Mouse (Mus musculus) MEL (cell line): Measurements from ENCODE around the gene Bco1. TPM values are rescaled to one million over a fixed set of nuclear protein-coding genes. Genes with fewer than 3 reads are reported as not detected.

ENCODE experiments used
- DNase-seq: peaks from one replicate; pipeline ENCODE4 v3.0.0; 2011; ENCODE audit warnings: low read depth, low spot score
- H3K27ac ChIP-seq: 2 replicates; pipeline ENCODE4 v1.5.1; 2012; ENCODE audit warnings: low read depth, mild to moderate bottlenecking, control low read depth, low read length, moderate library complexity; ENCODE audit not compliant: control insufficient read depth
- H3K27me3 ChIP-seq, 2 experiments: fragments of 150-350 bp in 1 of 2; sonication (generic) in 1 of 2; 2 replicates each; pipeline ENCODE4 v1.6.1; 2012; ENCODE audit warnings: low read length in 2 of 2, mild to moderate bottlenecking in 2 of 2, improper control_type of control experiment in 1 of 2, moderate library complexity in 1 of 2; ENCODE audit not compliant: insufficient read depth in 2 of 2, control insufficient read depth in 1 of 2
- H3K36me3 ChIP-seq, 2 experiments: 2 replicates each; pipeline ENCODE4 v1.6.1; 2012 to 2014; ENCODE audit warnings: low read length in 2 of 2, improper control_type of control experiment in 1 of 2, inconsistent platforms in 1 of 2, mild to moderate bottlenecking in 1 of 2; ENCODE audit not compliant: insufficient read depth in 2 of 2, control insufficient read depth in 1 of 2
- H3K4me1 ChIP-seq, 2 experiments: fragments of 150-350 bp in 1 of 2; sonication (generic) in 1 of 2; 2 replicates each; pipeline ENCODE4 v1.6.1; 2012; ENCODE audit warnings: low read length in 2 of 2, improper control_type of control experiment in 1 of 2, mild to moderate bottlenecking in 1 of 2; ENCODE audit not compliant: insufficient read depth in 2 of 2, control insufficient read depth in 1 of 2
- H3K4me3 ChIP-seq, 2 experiments: fragments of 150-350 bp in 1 of 2; sonication (generic) in 1 of 2; 2 replicates each; pipeline ENCODE4 v1.5.1; 2012; ENCODE audit warnings: low read depth in 2 of 2, low read length in 2 of 2, mild to moderate bottlenecking in 2 of 2, moderate library complexity in 2 of 2, control low read depth in 1 of 2, improper control_type of control experiment in 1 of 2; ENCODE audit not compliant: control insufficient read depth in 1 of 2, insufficient read depth in 1 of 2
- H3K79me2 ChIP-seq: 2 replicates; pipeline ENCODE4 v1.6.1; 2012; ENCODE audit warnings: mild to moderate bottlenecking, low read length, moderate library complexity; ENCODE audit not compliant: control insufficient read depth, poor library complexity, insufficient read depth
- H3K9ac ChIP-seq: 2 replicates; pipeline ENCODE4 v1.6.1; 2012; ENCODE audit warnings: low read depth, mild to moderate bottlenecking, control low read depth, low read length, moderate library complexity; ENCODE audit not compliant: control insufficient read depth, poor library complexity, severe bottlenecking
- H3K9me3 ChIP-seq: fragments of 150-350 bp; sonication (generic); replicated peaks from 2 replicates; pipeline ENCODE4 v1.6.1; 2012; ENCODE audit warnings: mild to moderate bottlenecking, low read length, improper control_type of control experiment, moderate library complexity; ENCODE audit not compliant: insufficient read depth
- BHLHE40 ChIP-seq: IDR thresholded peaks from 2 replicates; pipeline ENCODE4 v1.6.1; 2012; ENCODE audit warnings: low read depth, mild to moderate bottlenecking, inconsistent platforms, low read length, improper control_type of control experiment, borderline replicate concordance
- CHD1 ChIP-seq: IDR thresholded peaks from 2 replicates; pipeline ENCODE4 v1.6.1; 2012; ENCODE audit warnings: low read depth, mild to moderate bottlenecking, inconsistent platforms, low read length, improper control_type of control experiment
- CHD2 ChIP-seq: IDR thresholded peaks from 2 replicates; pipeline ENCODE4 v1.6.1; 2011; ENCODE audit warnings: low read length, improper control_type of control experiment
- CTCF ChIP-seq, 3 experiments: IDR thresholded peaks in 2 of 3; conservative IDR thresholded peaks in 1 of 3; 2 replicates each; pipeline ENCODE4 v1.5.1; 2011 to 2012; ENCODE audit warnings: low read length in 3 of 3, low read depth in 2 of 3, mild to moderate bottlenecking in 2 of 3, improper control_type of control experiment in 1 of 3, inconsistent platforms in 1 of 3, mixed read lengths in 1 of 3, moderate library complexity in 1 of 3; ENCODE audit not compliant: control insufficient read depth in 1 of 3, insufficient read depth in 1 of 3, poor library complexity in 1 of 3, severe bottlenecking in 1 of 3
- E2F4 ChIP-seq: IDR thresholded peaks from 2 replicates; pipeline ENCODE4 v1.6.1; 2011; ENCODE audit warnings: low read depth, low read length, improper control_type of control experiment, borderline replicate concordance
- ELF1 ChIP-seq: IDR thresholded peaks from 2 replicates; pipeline ENCODE4 v1.6.1; 2014; ENCODE audit warnings: low read depth, mild to moderate bottlenecking, inconsistent platforms, low read length, improper control_type of control experiment, moderate library complexity
- EP300 ChIP-seq, 2 experiments: IDR thresholded peaks; 2 replicates each; pipeline ENCODE4 v1.6.1; 2011; ENCODE audit warnings: improper control_type of control experiment in 2 of 2, low read length in 2 of 2, low read depth in 1 of 2, mild to moderate bottlenecking in 1 of 2
- ETS1 ChIP-seq: IDR thresholded peaks from 2 replicates; pipeline ENCODE4 v1.6.1; 2012; ENCODE audit warnings: low read depth, mild to moderate bottlenecking, inconsistent platforms, low read length, improper control_type of control experiment, moderate library complexity
- GABPA ChIP-seq: IDR thresholded peaks from 2 replicates; pipeline ENCODE4 v1.6.1; 2012; ENCODE audit warnings: low read depth, mild to moderate bottlenecking, inconsistent platforms, low read length, improper control_type of control experiment, moderate library complexity
- GATA1 ChIP-seq: IDR thresholded peaks from 2 replicates; pipeline ENCODE4 v1.6.1; 2011; ENCODE audit warnings: low read depth, low read length, improper control_type of control experiment
- HCFC1 ChIP-seq: IDR thresholded peaks from 2 replicates; pipeline ENCODE4 v1.6.1; 2012; ENCODE audit warnings: low read depth, mild to moderate bottlenecking, inconsistent platforms, low read length, improper control_type of control experiment, moderate library complexity
- JUND ChIP-seq: IDR thresholded peaks from 2 replicates; pipeline ENCODE4 v1.6.1; 2011; ENCODE audit warnings: low read depth, mild to moderate bottlenecking, improper control_type of control experiment, low read length
- KAT2A ChIP-seq: conservative IDR thresholded peaks from 2 replicates; pipeline ENCODE4 v1.6.1; 2012; ENCODE audit warnings: low read depth, low read length, improper control_type of control experiment, inconsistent platforms
- MAFK ChIP-seq: IDR thresholded peaks from 2 replicates; pipeline ENCODE4 v1.6.1; 2011; ENCODE audit warnings: low read depth, mild to moderate bottlenecking, low read length, improper control_type of control experiment, borderline replicate concordance
- MAX ChIP-seq: IDR thresholded peaks from 2 replicates; pipeline ENCODE4 v1.6.1; 2011; ENCODE audit warnings: low read length, improper control_type of control experiment
- MAZ ChIP-seq: IDR thresholded peaks from 2 replicates; pipeline ENCODE4 v1.6.1; 2012; ENCODE audit warnings: low read depth, mild to moderate bottlenecking, inconsistent platforms, low read length, improper control_type of control experiment
- MEF2A ChIP-seq: IDR thresholded peaks from 2 replicates; pipeline ENCODE4 v1.6.1; 2014; ENCODE audit warnings: low read depth, mild to moderate bottlenecking, inconsistent platforms, low read length, improper control_type of control experiment; ENCODE audit not compliant: poor library complexity, insufficient replicate concordance, severe bottlenecking; ENCODE audit errors: extremely low read depth
- MXI1 ChIP-seq: IDR thresholded peaks from 2 replicates; pipeline ENCODE4 v1.6.1; 2011; ENCODE audit warnings: mild to moderate bottlenecking, low read depth, low read length, improper control_type of control experiment
- MYB ChIP-seq: IDR thresholded peaks from 2 replicates; pipeline ENCODE4 v1.6.1; 2011; ENCODE audit warnings: mild to moderate bottlenecking, low read depth, low read length, improper control_type of control experiment
- MYC ChIP-seq: IDR thresholded peaks from 2 replicates; pipeline ENCODE4 v1.6.1; 2011; ENCODE audit warnings: low read depth, mild to moderate bottlenecking, low read length, improper control_type of control experiment, moderate library complexity
- NELFE ChIP-seq: IDR thresholded peaks from 2 replicates; pipeline ENCODE4 v1.6.1; 2011; ENCODE audit warnings: low read depth, low read length, improper control_type of control experiment
- POLR2A ChIP-seq, 2 experiments: IDR thresholded peaks; 2 replicates each; pipeline ENCODE4 v1.6.1; 2011 to 2012; ENCODE audit warnings: low read length in 2 of 2, mild to moderate bottlenecking in 2 of 2, control low read depth in 1 of 2, improper control_type of control experiment in 1 of 2, low read depth in 1 of 2, moderate library complexity in 1 of 2; ENCODE audit not compliant: control insufficient read depth in 1 of 2, insufficient read depth in 1 of 2, poor library complexity in 1 of 2
- POLR2AphosphoS2 ChIP-seq: IDR thresholded peaks from 2 replicates; pipeline ENCODE4 v1.6.1; 2011; ENCODE audit warnings: low read length, improper control_type of control experiment
- POLR2AphosphoS5 ChIP-seq: IDR thresholded peaks from 2 replicates; pipeline ENCODE4 v1.6.1; 2012; ENCODE audit warnings: low read depth, borderline replicate concordance, mild to moderate bottlenecking, inconsistent platforms, low read length, moderate library complexity, mixed read lengths
- RAD21 ChIP-seq: IDR thresholded peaks from 2 replicates; pipeline ENCODE4 v1.6.1; 2011; ENCODE audit warnings: mild to moderate bottlenecking, low read depth, low read length, improper control_type of control experiment
- RCOR1 ChIP-seq: IDR thresholded peaks from 2 replicates; pipeline ENCODE4 v1.6.1; 2012; ENCODE audit warnings: low read depth, mild to moderate bottlenecking, inconsistent platforms, low read length, improper control_type of control experiment
- SIN3A ChIP-seq: IDR thresholded peaks from 2 replicates; pipeline ENCODE4 v1.6.1; 2012; ENCODE audit warnings: low read length, improper control_type of control experiment, inconsistent platforms
- SMC3 ChIP-seq: IDR thresholded peaks from 2 replicates; pipeline ENCODE4 v1.6.1; 2011; ENCODE audit warnings: low read depth, low read length, improper control_type of control experiment
- TAL1 ChIP-seq: IDR thresholded peaks from 2 replicates; pipeline ENCODE4 v1.6.1; 2012; ENCODE audit warnings: mild to moderate bottlenecking, inconsistent platforms, low read length, moderate library complexity, mixed read lengths
- TBP ChIP-seq: IDR thresholded peaks from 2 replicates; pipeline ENCODE4 v1.8.0; 2011; ENCODE audit warnings: low read depth, low read length, improper control_type of control experiment
- TCF12 ChIP-seq: IDR thresholded peaks from 2 replicates; pipeline ENCODE4 v1.6.1; 2014; ENCODE audit warnings: low read depth, mild to moderate bottlenecking, inconsistent platforms, low read length, improper control_type of control experiment, moderate library complexity
- UBTF ChIP-seq: IDR thresholded peaks from 2 replicates; pipeline ENCODE4 v1.6.1; 2012; ENCODE audit warnings: low read depth, mild to moderate bottlenecking, inconsistent platforms, low read length, improper control_type of control experiment, moderate library complexity, borderline replicate concordance; ENCODE audit not compliant: insufficient read depth
- USF1 ChIP-seq: IDR thresholded peaks from 2 replicates; pipeline ENCODE4 v1.6.1; 2014; ENCODE audit warnings: low read depth, mild to moderate bottlenecking, inconsistent platforms, low read length, improper control_type of control experiment, moderate library complexity
- USF2 ChIP-seq, 2 experiments: IDR thresholded peaks; 2 replicates each; pipeline ENCODE4 v1.6.1; 2011 to 2012; ENCODE audit warnings: improper control_type of control experiment in 2 of 2, low read length in 2 of 2, borderline replicate concordance in 1 of 2, inconsistent platforms in 1 of 2, low read depth in 1 of 2, mild to moderate bottlenecking in 1 of 2; ENCODE audit not compliant: insufficient read depth in 1 of 2
- ZC3H11A ChIP-seq: IDR thresholded peaks from 2 replicates; pipeline ENCODE4 v1.6.1; 2012; ENCODE audit warnings: low read depth, mild to moderate bottlenecking, inconsistent platforms, low read length, improper control_type of control experiment
- ZKSCAN1 ChIP-seq: IDR thresholded peaks from 2 replicates; pipeline ENCODE4 v1.6.1; 2012; ENCODE audit warnings: low read depth, mild to moderate bottlenecking, inconsistent platforms, low read length, improper control_type of control experiment, moderate library complexity
- ZMIZ1 ChIP-seq: IDR thresholded peaks from 2 replicates; pipeline ENCODE4 v1.6.1; 2012; ENCODE audit warnings: low read depth, mild to moderate bottlenecking, inconsistent platforms, low read length, improper control_type of control experiment, moderate library complexity
- ZNF384 ChIP-seq: IDR thresholded peaks from 2 replicates; pipeline ENCODE4 v1.6.1; 2012; ENCODE audit warnings: low read depth, mild to moderate bottlenecking, inconsistent platforms, low read length, improper control_type of control experiment
- polyA plus RNA-seq, 2 experiments: library from polyadenylated mRNA; stranded (reverse) in 1 of 2; unstranded in 1 of 2; fragments of >175 nt in 1 of 2; fragments of >200 nt in 1 of 2; gene quantifications; 2 replicates each; pipeline versions ENCODE4 v1.2.1 to v1.2.4; 2012; ENCODE audit warnings: low replicate concordance in 2 of 2, low read depth in 1 of 2; ENCODE audit not compliant: insufficient read length in 2 of 2, insufficient read depth in 1 of 2, missing spikeins in 1 of 2
- total RNA-seq: library from RNA; depleted of rRNA; stranded (reverse); fragments of 300-350 nt; gene quantifications from 2 replicates; pipeline ENCODE4 v1.2.3, GENCODE M21; 2012

Bco1 gene
- total and polyA plus RNA-seq, 3 experiments: 0.70 to 1.2 TPM; not detected in 1

DNA sequence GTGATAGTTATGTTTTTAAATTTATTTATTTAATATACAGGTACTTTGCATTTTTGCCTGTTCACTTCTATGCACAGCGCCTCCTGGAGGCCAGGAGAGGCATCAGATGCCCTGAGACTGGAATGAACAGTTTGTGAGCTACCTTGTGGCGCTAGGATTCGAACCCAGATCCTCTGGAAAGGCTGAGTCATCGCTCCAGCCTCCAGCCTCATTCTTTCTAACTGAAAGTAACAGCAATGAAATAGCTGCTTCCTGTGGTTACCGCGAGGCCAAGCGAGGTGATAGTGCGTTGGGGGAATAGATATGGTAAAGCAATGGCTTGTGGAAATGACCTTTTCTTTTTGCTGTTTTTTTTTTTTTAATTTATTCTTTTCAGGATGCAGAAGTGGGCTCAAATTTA, 31.4 kb downstream of the Bco1 start:
- Histone ChIP-seq H3K27ac (peak overlapping the region; percentile 74), H3K36me3 (peaks cover 0 to 23% of the 10 kb centered on the region in 2 experiments; a peak in 2 of 4 replicates), H3K9ac (no peak overlapping the region; the same call in 1 of the 2 replicates), H3K79me2 (no peaks in the 10 kb centered on the region), H3K4me3 (no peak overlapping the region), H3K9me3 (no peaks in the 10 kb centered on the region), H3K27me3 (no peaks in the 10 kb centered on the region), H3K4me1 (peaks cover 12 to 29% of the 10 kb centered on the region in 2 experiments)
- peak; percentile 75 for DNase-seq
- no peak for TF ChIP-seq MAZ
- no peak for TF ChIP-seq ZMIZ1
- peak; percentile 25; the same call in 1 of the 2 replicates for TF ChIP-seq ELF1
- no peak for TF ChIP-seq ZKSCAN1
- TF ChIP-seq GATA1: peak; percentile 67
- TF ChIP-seq BHLHE40: no peak
- TF ChIP-seq CHD1: no peak
- peak; percentile 86 for TF ChIP-seq ZNF384
- no peak for TF ChIP-seq RAD21
- no peak for TF ChIP-seq E2F4
- no peak for TF ChIP-seq USF2 (IDR thresholded peaks at IDR 0.05; ENCODE audit: borderline replicate concordance in 1 of 2, insufficient read depth in 1 of 2, low read depth in 1 of 2, low read length in 2 of 2)
- no peak for TF ChIP-seq USF1
- no peak for TF ChIP-seq POLR2A (IDR thresholded peaks at IDR 0.05; ENCODE audit: control insufficient read depth in 1 of 2, insufficient read depth in 1 of 2, low read depth in 1 of 2, low read length in 2 of 2, poor library complexity in 1 of 2)
- no peak for TF ChIP-seq NELFE
- TF ChIP-seq MYB: peak; percentile 95
- no peak for TF ChIP-seq MEF2A
- TF ChIP-seq GABPA: peak; percentile 75; the same call in 1 of the 2 replicates
- peak; percentile 38; the same call in 1 of the 2 replicates for TF ChIP-seq MAX
- TF ChIP-seq SMC3: no peak
- TF ChIP-seq CTCF (IDR thresholded peaks at IDR 0.05 in 2 of 3, conservative IDR thresholded peaks at IDR 0.05 in 1 of 3; ENCODE audit: control insufficient read depth in 1 of 3, insufficient read depth in 1 of 3, low read depth in 2 of 3, low read length in 3 of 3, poor library complexity in 1 of 3, severe bottlenecking in 1 of 3): peak; percentile 39 to 55 (median 44); a peak in 5 of 6 replicates
- no peak for TF ChIP-seq KAT2A
- peak; percentile 65; the same call in 1 of the 2 replicates for TF ChIP-seq SIN3A
- no peak for TF ChIP-seq POLR2AphosphoS5
- TF ChIP-seq MAFK: peak; percentile 78
- TF ChIP-seq POLR2AphosphoS2: no peak
- TF ChIP-seq EP300 (IDR thresholded peaks at IDR 0.05; ENCODE audit: low read depth in 1 of 2, low read length in 2 of 2): peak; percentile 86 to 94
- TF ChIP-seq RCOR1: no peak; the same call in 1 of the 2 replicates
- TF ChIP-seq ETS1: peak; percentile 83
- TF ChIP-seq TAL1: no peak
- no peak for TF ChIP-seq UBTF
- no peak for TF ChIP-seq MXI1
- TF ChIP-seq JUND: peak; percentile 30; the same call in 1 of the 2 replicates
- TF ChIP-seq CHD2: peak; percentile 22; the same call in 1 of the 2 replicates
- peak; percentile 82 for TF ChIP-seq TCF12
- TF ChIP-seq TBP: peak; percentile 46; the same call in 1 of the 2 replicates
- TF ChIP-seq ZC3H11A: no peak
- no peak for TF ChIP-seq HCFC1
- TF ChIP-seq MYC: 0 out of 2 replicates have a peak, but pooled peaks have one; percentile 19
